Mouse (Mus musculus) heart, postnatal 0 days (tissue): ENCODE results near the gene Togaram1.

ENCODE experiments used
- CTCF ChIP-seq: IDR thresholded peaks from 2 replicates; pipeline ENCODE4 v1.5.1; 2016; ENCODE audit warnings: antibody characterized with exemption, control low read depth, low read depth
- EP300 ChIP-seq: IDR thresholded peaks from 2 replicates; pipeline ENCODE4 v1.6.1; 2016; ENCODE audit warnings: antibody characterized with exemption, low read depth

GRCm38 (mm10) chr12:64964560-64964959, 1.0 kb upstream of the Togaram1 start:
- TF ChIP-seq CTCF, result no peak
- TF ChIP-seq EP300, result no peak
